Mouse (Mus musculus) MEL (cell line): Measurements from ENCODE around the gene Gfod1. TPM values are rescaled to one million over a fixed set of nuclear protein-coding genes. Genes with fewer than 3 reads are reported as not detected.

Source experiments
- DNase-seq: peaks from one replicate; pipeline ENCODE4 v3.0.0; 2011; ENCODE audit warnings: low read depth, low spot score
- H3K27ac ChIP-seq: 2 replicates; pipeline ENCODE4 v1.5.1; 2012; ENCODE audit warnings: low read depth, mild to moderate bottlenecking, control low read depth, low read length, moderate library complexity; ENCODE audit not compliant: control insufficient read depth
- H3K27me3 ChIP-seq, 2 experiments: fragments of 150-350 bp in 1 of 2; sonication (generic) in 1 of 2; 2 replicates each; pipeline ENCODE4 v1.6.1; 2012; ENCODE audit warnings: low read length in 2 of 2, mild to moderate bottlenecking in 2 of 2, improper control_type of control experiment in 1 of 2, moderate library complexity in 1 of 2; ENCODE audit not compliant: insufficient read depth in 2 of 2, control insufficient read depth in 1 of 2
- H3K36me3 ChIP-seq, 2 experiments: 2 replicates each; pipeline ENCODE4 v1.6.1; 2012 to 2014; ENCODE audit warnings: low read length in 2 of 2, improper control_type of control experiment in 1 of 2, inconsistent platforms in 1 of 2, mild to moderate bottlenecking in 1 of 2; ENCODE audit not compliant: insufficient read depth in 2 of 2, control insufficient read depth in 1 of 2
- H3K4me1 ChIP-seq, 2 experiments: fragments of 150-350 bp in 1 of 2; sonication (generic) in 1 of 2; 2 replicates each; pipeline ENCODE4 v1.6.1; 2012; ENCODE audit warnings: low read length in 2 of 2, improper control_type of control experiment in 1 of 2, mild to moderate bottlenecking in 1 of 2; ENCODE audit not compliant: insufficient read depth in 2 of 2, control insufficient read depth in 1 of 2
- H3K4me3 ChIP-seq, 2 experiments: fragments of 150-350 bp in 1 of 2; sonication (generic) in 1 of 2; 2 replicates each; pipeline ENCODE4 v1.5.1; 2012; ENCODE audit warnings: low read depth in 2 of 2, low read length in 2 of 2, mild to moderate bottlenecking in 2 of 2, moderate library complexity in 2 of 2, control low read depth in 1 of 2, improper control_type of control experiment in 1 of 2; ENCODE audit not compliant: control insufficient read depth in 1 of 2, insufficient read depth in 1 of 2
- H3K79me2 ChIP-seq: 2 replicates; pipeline ENCODE4 v1.6.1; 2012; ENCODE audit warnings: mild to moderate bottlenecking, low read length, moderate library complexity; ENCODE audit not compliant: control insufficient read depth, poor library complexity, insufficient read depth
- H3K9ac ChIP-seq: 2 replicates; pipeline ENCODE4 v1.6.1; 2012; ENCODE audit warnings: low read depth, mild to moderate bottlenecking, control low read depth, low read length, moderate library complexity; ENCODE audit not compliant: control insufficient read depth, poor library complexity, severe bottlenecking
- H3K9me3 ChIP-seq: fragments of 150-350 bp; sonication (generic); replicated peaks from 2 replicates; pipeline ENCODE4 v1.6.1; 2012; ENCODE audit warnings: mild to moderate bottlenecking, low read length, improper control_type of control experiment, moderate library complexity; ENCODE audit not compliant: insufficient read depth
- CHD1 ChIP-seq: IDR thresholded peaks from 2 replicates; pipeline ENCODE4 v1.6.1; 2012; ENCODE audit warnings: low read depth, mild to moderate bottlenecking, inconsistent platforms, low read length, improper control_type of control experiment
- CHD2 ChIP-seq: IDR thresholded peaks from 2 replicates; pipeline ENCODE4 v1.6.1; 2011; ENCODE audit warnings: low read length, improper control_type of control experiment
- ELF1 ChIP-seq: IDR thresholded peaks from 2 replicates; pipeline ENCODE4 v1.6.1; 2014; ENCODE audit warnings: low read depth, mild to moderate bottlenecking, inconsistent platforms, low read length, improper control_type of control experiment, moderate library complexity
- ETS1 ChIP-seq: IDR thresholded peaks from 2 replicates; pipeline ENCODE4 v1.6.1; 2012; ENCODE audit warnings: low read depth, mild to moderate bottlenecking, inconsistent platforms, low read length, improper control_type of control experiment, moderate library complexity
- GABPA ChIP-seq: IDR thresholded peaks from 2 replicates; pipeline ENCODE4 v1.6.1; 2012; ENCODE audit warnings: low read depth, mild to moderate bottlenecking, inconsistent platforms, low read length, improper control_type of control experiment, moderate library complexity
- GATA1 ChIP-seq: IDR thresholded peaks from 2 replicates; pipeline ENCODE4 v1.6.1; 2011; ENCODE audit warnings: low read depth, low read length, improper control_type of control experiment
- HCFC1 ChIP-seq: IDR thresholded peaks from 2 replicates; pipeline ENCODE4 v1.6.1; 2012; ENCODE audit warnings: low read depth, mild to moderate bottlenecking, inconsistent platforms, low read length, improper control_type of control experiment, moderate library complexity
- JUND ChIP-seq: IDR thresholded peaks from 2 replicates; pipeline ENCODE4 v1.6.1; 2011; ENCODE audit warnings: low read depth, mild to moderate bottlenecking, improper control_type of control experiment, low read length
- KAT2A ChIP-seq: conservative IDR thresholded peaks from 2 replicates; pipeline ENCODE4 v1.6.1; 2012; ENCODE audit warnings: low read depth, low read length, improper control_type of control experiment, inconsistent platforms
- MAX ChIP-seq: IDR thresholded peaks from 2 replicates; pipeline ENCODE4 v1.6.1; 2011; ENCODE audit warnings: low read length, improper control_type of control experiment
- MAZ ChIP-seq: IDR thresholded peaks from 2 replicates; pipeline ENCODE4 v1.6.1; 2012; ENCODE audit warnings: low read depth, mild to moderate bottlenecking, inconsistent platforms, low read length, improper control_type of control experiment
- MYB ChIP-seq: IDR thresholded peaks from 2 replicates; pipeline ENCODE4 v1.6.1; 2011; ENCODE audit warnings: mild to moderate bottlenecking, low read depth, low read length, improper control_type of control experiment
- MYC ChIP-seq: IDR thresholded peaks from 2 replicates; pipeline ENCODE4 v1.6.1; 2011; ENCODE audit warnings: low read depth, mild to moderate bottlenecking, low read length, improper control_type of control experiment, moderate library complexity
- NELFE ChIP-seq: IDR thresholded peaks from 2 replicates; pipeline ENCODE4 v1.6.1; 2011; ENCODE audit warnings: low read depth, low read length, improper control_type of control experiment
- NRF1 ChIP-seq: IDR thresholded peaks from 2 replicates; pipeline ENCODE4 v1.6.1; 2014; ENCODE audit warnings: low read depth, mild to moderate bottlenecking, inconsistent platforms, low read length, improper control_type of control experiment, moderate library complexity; ENCODE audit not compliant: poor library complexity, insufficient read depth, severe bottlenecking
- POLR2A ChIP-seq, 2 experiments: IDR thresholded peaks; 2 replicates each; pipeline ENCODE4 v1.6.1; 2011 to 2012; ENCODE audit warnings: low read length in 2 of 2, mild to moderate bottlenecking in 2 of 2, control low read depth in 1 of 2, improper control_type of control experiment in 1 of 2, low read depth in 1 of 2, moderate library complexity in 1 of 2; ENCODE audit not compliant: control insufficient read depth in 1 of 2, insufficient read depth in 1 of 2, poor library complexity in 1 of 2
- POLR2AphosphoS2 ChIP-seq: IDR thresholded peaks from 2 replicates; pipeline ENCODE4 v1.6.1; 2011; ENCODE audit warnings: low read length, improper control_type of control experiment
- RAD21 ChIP-seq: IDR thresholded peaks from 2 replicates; pipeline ENCODE4 v1.6.1; 2011; ENCODE audit warnings: mild to moderate bottlenecking, low read depth, low read length, improper control_type of control experiment
- SIN3A ChIP-seq: IDR thresholded peaks from 2 replicates; pipeline ENCODE4 v1.6.1; 2012; ENCODE audit warnings: low read length, improper control_type of control experiment, inconsistent platforms
- TAL1 ChIP-seq: IDR thresholded peaks from 2 replicates; pipeline ENCODE4 v1.6.1; 2012; ENCODE audit warnings: mild to moderate bottlenecking, inconsistent platforms, low read length, moderate library complexity, mixed read lengths
- TBP ChIP-seq: IDR thresholded peaks from 2 replicates; pipeline ENCODE4 v1.8.0; 2011; ENCODE audit warnings: low read depth, low read length, improper control_type of control experiment
- TCF12 ChIP-seq: IDR thresholded peaks from 2 replicates; pipeline ENCODE4 v1.6.1; 2014; ENCODE audit warnings: low read depth, mild to moderate bottlenecking, inconsistent platforms, low read length, improper control_type of control experiment, moderate library complexity
- UBTF ChIP-seq: IDR thresholded peaks from 2 replicates; pipeline ENCODE4 v1.6.1; 2012; ENCODE audit warnings: low read depth, mild to moderate bottlenecking, inconsistent platforms, low read length, improper control_type of control experiment, moderate library complexity, borderline replicate concordance; ENCODE audit not compliant: insufficient read depth
- USF1 ChIP-seq: IDR thresholded peaks from 2 replicates; pipeline ENCODE4 v1.6.1; 2014; ENCODE audit warnings: low read depth, mild to moderate bottlenecking, inconsistent platforms, low read length, improper control_type of control experiment, moderate library complexity
- ZC3H11A ChIP-seq: IDR thresholded peaks from 2 replicates; pipeline ENCODE4 v1.6.1; 2012; ENCODE audit warnings: low read depth, mild to moderate bottlenecking, inconsistent platforms, low read length, improper control_type of control experiment
- ZKSCAN1 ChIP-seq: IDR thresholded peaks from 2 replicates; pipeline ENCODE4 v1.6.1; 2012; ENCODE audit warnings: low read depth, mild to moderate bottlenecking, inconsistent platforms, low read length, improper control_type of control experiment, moderate library complexity
- polyA plus RNA-seq, 2 experiments: library from polyadenylated mRNA; stranded (reverse) in 1 of 2; unstranded in 1 of 2; fragments of >175 nt in 1 of 2; fragments of >200 nt in 1 of 2; gene quantifications; 2 replicates each; pipeline versions ENCODE4 v1.2.1 to v1.2.4; 2012; ENCODE audit warnings: low replicate concordance in 2 of 2, low read depth in 1 of 2; ENCODE audit not compliant: insufficient read length in 2 of 2, insufficient read depth in 1 of 2, missing spikeins in 1 of 2
- total RNA-seq: library from RNA; depleted of rRNA; stranded (reverse); fragments of 300-350 nt; gene quantifications from 2 replicates; pipeline ENCODE4 v1.2.3, GENCODE M21; 2012

Gfod1 gene
- total and polyA plus RNA-seq, 3 experiments: 0.27 to 0.93 TPM; not detected in 1

- H3K9me3 ChIP-seq: no peaks in the 10 kb centered on the region
- no peak overlapping the region for H3K9ac ChIP-seq
- H3K27ac ChIP-seq: no peak overlapping the region
- H3K79me2 ChIP-seq: no peaks in the 10 kb centered on the region
- TF ChIP-seq GABPA: no peak
- TF ChIP-seq SIN3A: no peak
- TF ChIP-seq TCF12: no peak
- no peak for TF ChIP-seq MYC
- no peak for TF ChIP-seq RAD21
- TF ChIP-seq ZC3H11A: no peak
- TF ChIP-seq UBTF: no peak
- no peak for TF ChIP-seq CHD2
- no peak for TF ChIP-seq ZKSCAN1
- no peak for DNase-seq
- H3K36me3 ChIP-seq: no peaks in the 10 kb centered on the region
- H3K4me3 ChIP-seq: no peak overlapping the region
- 0 out of 4 replicates have a peak, but pooled peaks cover 0 to 2% of the 10 kb centered on the region in 2 experiments for H3K27me3 ChIP-seq
- no peaks in the 10 kb centered on the region for H3K4me1 ChIP-seq
Observed at GRCm38 (mm10) chr13:43289076-43289475, 14.9 kb downstream of the Gfod1 start.

- Histone ChIP-seq H3K4me1 (no peaks in the 10 kb centered on the region), H3K36me3 (no peaks in the 10 kb centered on the region), H3K4me3 (no peak overlapping the region), H3K9ac (no peak overlapping the region), H3K27ac (no peak overlapping the region), H3K9me3 (no peaks in the 10 kb centered on the region), H3K27me3 (0 out of 4 replicates have a peak, but pooled peaks cover 0 to 2% of the 10 kb centered on the region in 2 experiments), H3K79me2 (no peaks in the 10 kb centered on the region)
- TF ChIP-seq GATA1: no peak
- no peak for TF ChIP-seq HCFC1
- no peak for TF ChIP-seq TAL1
- no peak for TF ChIP-seq NRF1
- no peak for TF ChIP-seq JUND
- DNase-seq: no peak
Observed at GRCm38 (mm10) chr13:43288444-43288843, 15.5 kb downstream of the Gfod1 start.

DNA sequence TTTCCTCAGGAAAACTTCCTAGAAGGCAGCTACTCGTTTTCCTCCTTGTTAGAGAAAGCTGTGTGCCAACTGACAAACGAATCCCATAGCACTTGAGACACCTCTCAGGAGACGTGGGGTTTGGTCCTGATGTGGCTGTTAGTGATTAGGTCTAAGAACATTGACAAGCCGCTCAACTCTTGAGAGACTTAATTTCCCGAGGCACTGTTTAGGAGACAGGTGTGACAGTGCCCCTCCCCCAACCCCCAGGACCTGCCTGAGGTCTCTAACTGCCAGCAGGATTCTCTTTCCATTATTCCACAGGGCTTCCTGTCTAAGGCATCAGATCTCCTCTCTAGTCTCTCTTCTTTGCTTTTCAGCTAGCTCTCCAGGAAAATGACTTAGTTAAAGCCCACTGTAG lies 15.9 kb downstream of the Gfod1 start:
- no peak overlapping the region for H3K27ac ChIP-seq
- TF ChIP-seq KAT2A (no peak), ELF1 (no peak), POLR2AphosphoS2 (no peak), NELFE (no peak), ZC3H11A (no peak), CHD1 (no peak), TBP (no peak), MAZ (no peak), ZKSCAN1 (no peak), MYB (no peak), MYC (no peak), UBTF (no peak), MAX (no peak), ETS1 (no peak), RAD21 (no peak), GABPA (no peak), USF1 (no peak), POLR2A (IDR thresholded peaks at IDR 0.05; ENCODE audit: control insufficient read depth in 1 of 2, insufficient read depth in 1 of 2, low read depth in 1 of 2, low read length in 2 of 2, poor library complexity in 1 of 2) (no peak), NRF1 (no peak)
- no peak for DNase-seq
- no peak overlapping the region for H3K9ac ChIP-seq
- no peaks in the 10 kb centered on the region for H3K9me3 ChIP-seq
- H3K36me3 ChIP-seq: no peaks in the 10 kb centered on the region
- no peaks in the 10 kb centered on the region for H3K4me1 ChIP-seq
- 0 out of 4 replicates have a peak, but pooled peaks cover 0 to 2% of the 10 kb centered on the region in 2 experiments for H3K27me3 ChIP-seq
- no peak overlapping the region for H3K4me3 ChIP-seq
- no peaks in the 10 kb centered on the region for H3K79me2 ChIP-seq
